Mouse (Mus musculus): Measurements from ENCODE around the gene Fam193a. TPM values are rescaled to one million over a fixed set of nuclear protein-coding genes. Genes with fewer than 3 reads are reported as not detected.
A peak's percentile ranks its signal among the peaks of the same experiment; 100 is the strongest.

Gene Fam193a
- 38.6 and 45.8 TPM in 2 replicates for polyA plus RNA-seq (2012; rRNA removed)

GRCm38 (mm10) chr5:34369341-34370021 is at the start of gene Fam193a:
Gene Fam193a, plus strand, starts transcription at chr5:34369933.
- peak; percentile 97 for DNase-seq
- peaks cover 11% of the 10 kb centered on the region for H3K4me1 ChIP-seq (ENCODE audit: control insufficient read depth, insufficient read depth, low read length)
- peak within 1 kb of the TSS; percentile 98 for H3K4me3 ChIP-seq (replicated peaks; ENCODE audit: extremely low read depth, low read depth, low read length)
- TF ChIP-seq CTCF (IDR thresholded peaks at IDR 0.05; ENCODE audit: insufficient read depth, low read length), result no peak
- TF ChIP-seq POLR2A (IDR thresholded peaks at IDR 0.05; ENCODE audit: borderline replicate concordance, extremely low read depth, low read depth, low read length), result peak; percentile 74; the same call in 1 of the 2 replicates
- under 1% methylated on average over 62 of the region's 64 CpGs for WGBS

- no peak for DNase-seq
- Histone ChIP-seq H3K4me3 (replicated peaks; ENCODE audit: extremely low read depth, low read depth, low read length) (no peak overlapping the region), H3K4me1 (ENCODE audit: control insufficient read depth, insufficient read depth, low read length) (no peaks in the 10 kb centered on the region)
- WGBS, result 84% methylated on average over 4 of the region's 4 CpGs
- TF ChIP-seq POLR2A (IDR thresholded peaks at IDR 0.05; ENCODE audit: borderline replicate concordance, extremely low read depth, low read depth, low read length) (no peak), CTCF (IDR thresholded peaks at IDR 0.05; ENCODE audit: insufficient read depth, low read length) (no peak)
These were observed 48.5 kb upstream of the Fam193a start for GRCm38 (mm10) chr5:34321236-34321635.

- H3K4me3 ChIP-seq (replicated peaks; ENCODE audit: extremely low read depth, low read depth, low read length), result no peak overlapping the region
- H3K4me1 ChIP-seq (ENCODE audit: control insufficient read depth, insufficient read depth, low read length), result 0 out of 2 replicates have a peak, but pooled peaks cover 2% of the 10 kb centered on the region
- no peak for DNase-seq
- TF ChIP-seq POLR2A (IDR thresholded peaks at IDR 0.05; ENCODE audit: borderline replicate concordance, extremely low read depth, low read depth, low read length) (no peak), CTCF (IDR thresholded peaks at IDR 0.05; ENCODE audit: insufficient read depth, low read length) (no peak)
These were observed 44.4 kb upstream of the Fam193a start for GRCm38 (mm10) chr5:34325286-34325685.

DNA sequence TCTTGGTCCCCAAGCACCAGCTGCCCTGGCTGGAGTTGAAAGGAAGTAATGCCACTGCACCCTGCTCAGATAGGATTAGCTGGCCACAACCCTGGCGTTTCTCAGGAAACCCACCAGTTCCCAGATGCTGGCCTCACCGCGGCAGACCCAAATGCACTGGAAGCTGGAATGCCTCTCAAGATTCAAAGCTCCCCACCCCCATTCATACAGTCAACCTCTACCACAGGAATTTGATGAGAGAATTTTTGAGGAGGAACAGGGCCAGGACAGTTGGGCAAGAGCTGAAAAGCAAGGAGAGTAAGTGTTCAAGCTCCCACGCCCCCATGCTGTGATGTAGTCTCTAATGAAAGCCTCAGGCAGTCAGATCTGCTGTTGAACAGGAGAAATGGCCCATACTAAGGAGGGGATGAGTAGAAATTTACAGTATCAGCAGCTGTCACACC is 43.5 kb upstream of the Fam193a start:
- Histone ChIP-seq H3K4me1 (ENCODE audit: control insufficient read depth, insufficient read depth, low read length) (0 out of 2 replicates have a peak, but pooled peaks cover 2% of the 10 kb centered on the region), H3K4me3 (replicated peaks; ENCODE audit: extremely low read depth, low read depth, low read length) (no peak overlapping the region)
- 22% methylated on average over 4 of the region's 4 CpGs for WGBS
- TF ChIP-seq POLR2A (IDR thresholded peaks at IDR 0.05; ENCODE audit: borderline replicate concordance, extremely low read depth, low read depth, low read length), result no peak
- no peak for TF ChIP-seq CTCF (IDR thresholded peaks at IDR 0.05; ENCODE audit: insufficient read depth, low read length)
- DNase-seq, result peak; percentile 8

GRCm38 (mm10) chr5:34326875-34327576 is 42.7 kb upstream of the Fam193a start:
- H3K4me3 ChIP-seq (replicated peaks; ENCODE audit: extremely low read depth, low read depth, low read length), result no peak overlapping the region
- DNase-seq, result peak; percentile 15
- WGBS, result 15% methylated on average over 31 of the region's 31 CpGs

GRCm38 (mm10) chr5:34330136-34330535 is 39.6 kb upstream of the Fam193a start:
- TF ChIP-seq POLR2A (IDR thresholded peaks at IDR 0.05; ENCODE audit: borderline replicate concordance, extremely low read depth, low read depth, low read length) (no peak), CTCF (IDR thresholded peaks at IDR 0.05; ENCODE audit: insufficient read depth, low read length) (no peak)

More at GRCm38 (mm10) chr5:34326875-34327576, 42.7 kb upstream of the Fam193a start:
- H3K4me1 ChIP-seq (ENCODE audit: control insufficient read depth, insufficient read depth, low read length), result 0 out of 2 replicates have a peak, but pooled peaks cover 2% of the 10 kb centered on the region
- TF ChIP-seq POLR2A (IDR thresholded peaks at IDR 0.05; ENCODE audit: borderline replicate concordance, extremely low read depth, low read depth, low read length), result no peak
- no peak for TF ChIP-seq CTCF (IDR thresholded peaks at IDR 0.05; ENCODE audit: insufficient read depth, low read length)

DNA sequence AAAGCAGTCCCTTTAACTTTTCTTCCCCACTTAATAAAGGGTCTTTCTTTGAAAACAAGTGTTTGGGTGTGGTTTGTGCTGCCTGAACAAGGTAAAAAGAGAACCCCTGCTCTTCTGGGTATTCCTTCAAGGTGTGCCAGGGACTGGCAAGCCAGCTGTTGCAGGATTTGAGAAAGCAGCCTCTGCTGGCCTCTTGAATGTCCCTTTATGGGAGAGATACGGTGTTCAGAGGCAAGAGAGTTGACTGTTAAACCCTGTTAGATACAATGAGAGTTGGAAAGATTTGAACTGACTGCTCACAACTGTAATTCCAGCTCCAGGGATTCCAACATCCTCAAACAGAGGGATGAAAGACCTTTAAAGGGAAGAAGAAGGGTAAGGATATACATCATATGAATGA is 35.7 kb upstream of the Fam193a start:
- peaks cover 2% of the 10 kb centered on the region; the same call in 1 of the 2 replicates for H3K4me1 ChIP-seq (ENCODE audit: control insufficient read depth, insufficient read depth, low read length)
- TF ChIP-seq POLR2A (IDR thresholded peaks at IDR 0.05; ENCODE audit: borderline replicate concordance, extremely low read depth, low read depth, low read length), result no peak
- no peak for TF ChIP-seq CTCF (IDR thresholded peaks at IDR 0.05; ENCODE audit: insufficient read depth, low read length)
- no peak for DNase-seq
- WGBS, result 85% methylated on average over 1 of the region's 1 CpGs
- no peak overlapping the region for H3K4me3 ChIP-seq (replicated peaks; ENCODE audit: extremely low read depth, low read depth, low read length)

More at GRCm38 (mm10) chr5:34330136-34330535, 39.6 kb upstream of the Fam193a start:
- Histone ChIP-seq H3K4me3 (replicated peaks; ENCODE audit: extremely low read depth, low read depth, low read length) (no peak overlapping the region), H3K4me1 (ENCODE audit: control insufficient read depth, insufficient read depth, low read length) (0 out of 2 replicates have a peak, but pooled peaks cover 2% of the 10 kb centered on the region)
- WGBS, result 82% methylated on average over 2 of the region's 2 CpGs
- DNase-seq, result no peak

DNA sequence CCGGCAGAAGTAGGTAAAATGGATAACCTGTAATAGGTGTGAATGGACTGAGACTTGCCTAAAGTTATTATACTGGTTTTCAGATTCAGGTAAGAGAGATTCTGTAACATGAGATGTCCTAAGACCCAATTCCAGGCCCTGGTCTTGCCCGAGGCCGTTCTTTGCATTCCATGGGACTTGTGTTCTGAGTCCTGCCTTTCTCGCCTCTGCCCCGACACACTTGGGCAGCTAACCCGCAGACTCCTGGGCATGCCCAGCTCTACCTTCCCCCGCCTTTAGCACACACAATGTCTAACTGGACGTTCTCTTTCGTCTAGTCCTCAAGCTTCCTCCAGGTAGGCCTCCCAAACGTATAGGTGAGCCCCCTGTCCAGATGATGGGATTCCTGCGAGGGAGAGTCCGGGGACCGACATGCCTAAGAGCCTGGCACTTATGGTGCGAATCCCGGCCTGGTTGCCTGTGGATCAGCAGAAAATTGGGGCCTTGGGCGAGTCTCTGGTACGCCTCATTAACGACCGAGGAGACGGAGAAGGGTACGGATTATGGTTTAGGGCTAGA is 34.1 kb upstream of the Fam193a start:
- 1% methylated on average over 21 of the region's 21 CpGs for WGBS
- TF ChIP-seq CTCF (IDR thresholded peaks at IDR 0.05; ENCODE audit: insufficient read depth, low read length) (no peak), POLR2A (IDR thresholded peaks at IDR 0.05; ENCODE audit: borderline replicate concordance, extremely low read depth, low read depth, low read length) (no peak)
- DNase-seq, result no peak
- peaks cover 2% of the 10 kb centered on the region; the same call in 1 of the 2 replicates for H3K4me1 ChIP-seq (ENCODE audit: control insufficient read depth, insufficient read depth, low read length)
- peak overlapping the region; percentile 81 for H3K4me3 ChIP-seq (replicated peaks; ENCODE audit: extremely low read depth, low read depth, low read length)

GRCm38 (mm10) chr5:34336097-34336774 is 33.5 kb upstream of the Fam193a start, which contains the start of gene Rnf4:
Gene Rnf4, plus strand, starts transcription at chr5:34336289.
- WGBS, result under 1% methylated on average over 67 of the region's 67 CpGs
- TF ChIP-seq POLR2A (IDR thresholded peaks at IDR 0.05; ENCODE audit: borderline replicate concordance, extremely low read depth, low read depth, low read length) (peak; percentile 94; the same call in 1 of the 2 replicates), CTCF (IDR thresholded peaks at IDR 0.05; ENCODE audit: insufficient read depth, low read length) (no peak)

More at GRCm38 (mm10) chr5:34336097-34336774, 33.5 kb upstream of the Fam193a start, which contains the start of gene Rnf4:
- DNase-seq, result peak; percentile 98
- Histone ChIP-seq H3K4me3 (replicated peaks; ENCODE audit: extremely low read depth, low read depth, low read length) (peak within 1 kb of the TSS; percentile 81), H3K4me1 (ENCODE audit: control insufficient read depth, insufficient read depth, low read length) (peaks cover 2% of the 10 kb centered on the region; the same call in 1 of the 2 replicates)
